Mouse (Mus musculus) CH12.LX (cell line): ENCODE results near the gene Actn4. TPM values are rescaled to one million over a fixed set of nuclear protein-coding genes. Genes with fewer than 3 reads are reported as not detected.

Source experiments
- DNase-seq: peaks from one replicate; pipeline ENCODE4 v3.0.0-alpha.2; 2013; ENCODE audit errors: extremely low read depth
- H3K27ac ChIP-seq: 2 replicates; pipeline ENCODE4 v1.5.1; 2012; ENCODE audit warnings: low read depth, mild to moderate bottlenecking, control low read depth, moderate library complexity; ENCODE audit not compliant: insufficient read depth
- H3K27me3 ChIP-seq: replicated peaks from 2 replicates; pipeline ENCODE3; 2012; ENCODE audit warnings: inconsistent platforms
- H3K36me3 ChIP-seq, 2 experiments: replicated peaks in 1 of 2; 2 replicates each; pipeline versions ENCODE3 to v1.6.1; 2012; ENCODE audit warnings: inconsistent platforms in 1 of 2, low read length in 1 of 2, mild to moderate bottlenecking in 1 of 2, mixed read lengths in 1 of 2, moderate library complexity in 1 of 2; ENCODE audit not compliant: control insufficient read depth in 1 of 2, insufficient read depth in 1 of 2
- H3K4me1 ChIP-seq, 2 experiments: 2 replicates each; pipeline ENCODE4 v1.6.1; 2012; ENCODE audit warnings: inconsistent platforms in 1 of 2, moderate library complexity in 1 of 2; ENCODE audit not compliant: insufficient read depth in 2 of 2, control insufficient read depth in 1 of 2
- H3K4me2 ChIP-seq: 2 replicates; pipeline ENCODE4 v1.6.1; 2012; ENCODE audit warnings: low read depth, mild to moderate bottlenecking, control low read depth; ENCODE audit not compliant: poor library complexity, insufficient read depth, severe bottlenecking
- H3K4me3 ChIP-seq, 3 experiments: fragments of 150-350 bp in 1 of 3; sonication (generic) in 1 of 3; replicated peaks in 1 of 3; 2 replicates each; pipeline versions ENCODE3 to v1.5.1; 2011 to 2012; ENCODE audit warnings: low read depth in 2 of 3, low read length in 2 of 3, mild to moderate bottlenecking in 2 of 3, moderate library complexity in 2 of 3, control low read depth in 1 of 3, improper control_type of control experiment in 1 of 3, inconsistent platforms in 1 of 3, mixed read lengths in 1 of 3; ENCODE audit not compliant: poor library complexity in 1 of 3
- H3K79me2 ChIP-seq: replicated peaks from 2 replicates; pipeline ENCODE4 v1.6.1; 2012; ENCODE audit warnings: mild to moderate bottlenecking, moderate library complexity; ENCODE audit not compliant: control insufficient read depth, poor library complexity, insufficient read depth, severe bottlenecking; ENCODE audit errors: extremely low read depth
- H3K9ac ChIP-seq: 2 replicates; pipeline ENCODE4 v1.6.1; 2012; ENCODE audit warnings: low read depth, mild to moderate bottlenecking, control low read depth, moderate library complexity; ENCODE audit not compliant: insufficient read depth
- H3K9me3 ChIP-seq: replicated peaks from 2 replicates; pipeline ENCODE3; 2012; ENCODE audit warnings: low read length, inconsistent platforms, mixed read lengths
- CHD2 ChIP-seq: IDR thresholded peaks from 2 replicates; pipeline ENCODE4 v1.6.1; 2011; ENCODE audit warnings: low read length, improper control_type of control experiment
- E2F4 ChIP-seq: IDR thresholded peaks from 2 replicates; pipeline ENCODE4 v1.6.1; 2011; ENCODE audit warnings: low read depth, low read length, improper control_type of control experiment; ENCODE audit not compliant: insufficient replicate concordance
- EP300 ChIP-seq: IDR thresholded peaks from 2 replicates; pipeline ENCODE4 v1.6.1; 2011; ENCODE audit warnings: low read length, improper control_type of control experiment
- HCFC1 ChIP-seq: IDR thresholded peaks from 2 replicates; pipeline ENCODE4 v1.6.1; 2012; ENCODE audit warnings: low read depth, mild to moderate bottlenecking, inconsistent platforms, low read length, improper control_type of control experiment
- IRF4 ChIP-seq: IDR thresholded peaks from 2 replicates; pipeline ENCODE4 v1.6.1; 2014; ENCODE audit warnings: low read depth, mild to moderate bottlenecking, inconsistent platforms, low read length, improper control_type of control experiment
- KAT2A ChIP-seq: IDR thresholded peaks from 2 replicates; pipeline ENCODE4 v1.6.1; 2012; ENCODE audit warnings: low read length, improper control_type of control experiment, inconsistent platforms; ENCODE audit not compliant: insufficient replicate concordance
- MAFK ChIP-seq: IDR thresholded peaks from 2 replicates; pipeline ENCODE4 v1.6.1; 2011; ENCODE audit warnings: low read length, improper control_type of control experiment; ENCODE audit not compliant: insufficient replicate concordance
- MAZ ChIP-seq: IDR thresholded peaks from 2 replicates; pipeline ENCODE4 v1.6.1; 2012; ENCODE audit warnings: low read depth, mild to moderate bottlenecking, inconsistent platforms, low read length, improper control_type of control experiment, moderate library complexity
- MXI1 ChIP-seq: IDR thresholded peaks from 2 replicates; pipeline ENCODE4 v1.6.1; 2011; ENCODE audit warnings: mild to moderate bottlenecking, low read depth, low read length, improper control_type of control experiment
- NRF1 ChIP-seq: IDR thresholded peaks from 2 replicates; pipeline ENCODE4 v1.6.1; 2014; ENCODE audit warnings: low read depth, mild to moderate bottlenecking, inconsistent platforms, low read length, improper control_type of control experiment, moderate library complexity
- PAX5 ChIP-seq: IDR thresholded peaks from 2 replicates; pipeline ENCODE4 v1.6.1; 2012; ENCODE audit warnings: low read length, inconsistent platforms, mixed read lengths
- POLR2AphosphoS2 ChIP-seq: IDR thresholded peaks from 2 replicates; pipeline ENCODE4 v1.6.1; 2011; ENCODE audit warnings: low read depth, low read length, improper control_type of control experiment
- RCOR1 ChIP-seq: conservative IDR thresholded peaks from 2 replicates; pipeline ENCODE4 v1.6.1; 2012; ENCODE audit warnings: low read depth, mild to moderate bottlenecking, inconsistent platforms, low read length, improper control_type of control experiment
- SIN3A ChIP-seq: IDR thresholded peaks from 2 replicates; pipeline ENCODE4 v1.6.1; 2012; ENCODE audit warnings: low read length, improper control_type of control experiment, inconsistent platforms
- TBP ChIP-seq: conservative IDR thresholded peaks from 2 replicates; pipeline ENCODE4 v1.6.1; 2011; ENCODE audit warnings: low read depth, low read length, improper control_type of control experiment
- UBTF ChIP-seq: IDR thresholded peaks from 2 replicates; pipeline ENCODE4 v1.6.1; 2012; ENCODE audit warnings: low read depth, mild to moderate bottlenecking, inconsistent platforms, low read length, improper control_type of control experiment, moderate library complexity
- dilution Hi-C: fragments of 300-500 bp; cut with MboI; formaldehyde crosslinking; loops from 2 replicates; pipeline ENCODE4 v1.14.3; 2020; ENCODE audit warnings: low sequenced_read_pairs; ENCODE audit not compliant: extremely low pct_unique_long_range_greater_than_20kb, extremely low pct_ligation_motif_present
- in situ Hi-C: fragments of 300-500 bp; cut with MboI; formaldehyde crosslinking; loops from 3 replicates; pipeline ENCODE4 v1.14.3; 2019; ENCODE audit warnings: low sequenced_read_pairs, low pct_ligation_motif_present, low pct_unique_long_range_greater_than_20kb, mixed read lengths
- polyA plus RNA-seq: library from polyadenylated mRNA; unstranded; fragments of >175 nt; gene quantifications from 2 replicates; pipeline ENCODE4 v1.2.1, GENCODE M21; 2012; ENCODE audit warnings: low read depth; ENCODE audit not compliant: insufficient read length
- total RNA-seq, 2 experiments: library from RNA; depleted of rRNA; stranded (reverse); fragments of 300-350 nt in 1 of 2; fragments of >200 nt in 1 of 2; gene quantifications; 2 replicates each; pipeline ENCODE4 v1.2.3; 2012 to 2014

Gene Actn4
- total and polyA plus RNA-seq, 3 experiments, result 56.9 to 145 (median 63.4) TPM

DNA sequence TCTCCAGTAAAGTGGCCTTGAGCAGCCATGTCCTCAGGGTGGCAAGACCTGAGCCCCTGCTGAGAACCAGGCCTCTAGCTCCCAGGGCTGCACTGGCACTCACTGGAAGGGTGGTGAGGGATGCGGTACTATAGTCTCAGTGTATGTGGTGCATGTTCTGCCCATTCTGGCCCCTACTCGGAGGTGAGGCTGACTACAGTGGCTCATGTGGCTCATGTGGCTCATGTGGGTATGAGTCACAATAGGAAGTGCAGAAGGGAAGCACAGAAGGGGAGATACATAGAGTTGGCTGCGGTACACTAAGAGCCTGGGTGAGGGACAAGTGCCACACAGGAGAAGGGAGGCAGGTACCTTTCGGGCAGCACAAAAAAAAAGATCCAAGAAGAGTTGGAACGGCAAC is 54.9 kb downstream of the Actn4 start:
- no peak overlapping the region for H3K27ac ChIP-seq
- dilution Hi-C loops, result no loop called here
- TF ChIP-seq MXI1 (no peak), PAX5 (no peak), CHD2 (no peak), MAFK (no peak), MAZ (no peak)

DNA sequence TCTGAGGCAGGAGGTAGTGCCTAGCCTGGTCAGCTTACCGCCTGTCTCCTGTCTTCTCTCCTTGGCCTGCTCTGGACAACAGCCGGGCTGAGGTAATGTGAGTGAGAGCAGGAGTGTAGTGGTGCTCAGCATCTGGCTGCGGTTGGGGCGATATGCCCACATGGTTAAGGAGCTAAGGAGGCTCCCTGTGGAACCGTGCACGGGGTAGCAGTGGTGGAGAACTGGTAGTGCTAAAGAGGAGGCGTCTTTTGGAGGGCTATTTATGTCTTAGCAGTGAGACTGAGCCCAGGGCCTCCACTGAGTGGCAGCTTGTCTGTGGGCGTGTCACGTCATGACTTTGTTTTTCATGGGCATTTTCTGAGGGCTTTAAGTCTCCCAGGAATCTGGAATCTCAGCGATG is 58.4 kb downstream of the Actn4 start:
- TF ChIP-seq HCFC1 (no peak), UBTF (no peak), NRF1 (no peak), E2F4 (no peak), SIN3A (no peak), KAT2A (no peak), POLR2AphosphoS2 (no peak), RCOR1 (no peak), EP300 (no peak)
- dilution Hi-C loops, result no loop called here
- no peak overlapping the region for H3K9ac ChIP-seq
- in situ Hi-C loops, result no loop called here
- H3K4me1 ChIP-seq, result peaks cover 5 to 23% of the 10 kb centered on the region in 2 experiments; a peak in 3 of 4 replicates
- no peaks in the 10 kb centered on the region for H3K27me3 ChIP-seq
- no peaks in the 10 kb centered on the region for H3K79me2 ChIP-seq
- no peak for DNase-seq
- no peak overlapping the region for H3K4me2 ChIP-seq
- no peaks in the 10 kb centered on the region for H3K9me3 ChIP-seq
- H3K27ac ChIP-seq, result no peak overlapping the region
- peaks cover 80 to 100% of the 10 kb centered on the region in 2 experiments for H3K36me3 ChIP-seq
- H3K4me3 ChIP-seq, result no peak overlapping the region

More for the DNA sequence above, 54.9 kb downstream of the Actn4 start:
- no peak overlapping the region for H3K4me2 ChIP-seq
- peaks cover 0 to 13% of the 10 kb centered on the region in 2 experiments; a peak in 2 of 4 replicates for H3K4me1 ChIP-seq
- no peak overlapping the region for H3K4me3 ChIP-seq
- in situ Hi-C loops, result loop anchor here (5.0 kb wide), 1 partner anchor 35 kb away; no protein-coding TSS in a partner anchor
- peaks cover 86 to 99% of the 10 kb centered on the region in 2 experiments for H3K36me3 ChIP-seq
- no peak overlapping the region for H3K9ac ChIP-seq
- DNase-seq, result no peak
- H3K79me2 ChIP-seq, result no peaks in the 10 kb centered on the region
- H3K27me3 ChIP-seq, result no peaks in the 10 kb centered on the region
- no peaks in the 10 kb centered on the region for H3K9me3 ChIP-seq

GRCm38 (mm10) chr7:28902809-28903208 is 59.3 kb downstream of the Actn4 start:
- no peak overlapping the region for H3K4me3 ChIP-seq
- DNase-seq, result no peak
- no peak for TF ChIP-seq TBP
- TF ChIP-seq IRF4, result no peak
- TF ChIP-seq UBTF, result no peak
- peaks cover 5 to 21% of the 10 kb centered on the region in 2 experiments; a peak in 3 of 4 replicates for H3K4me1 ChIP-seq
- no peak overlapping the region for H3K4me2 ChIP-seq
- dilution Hi-C loops (no loop called here), in situ Hi-C loops (no loop called here)
- no peaks in the 10 kb centered on the region for H3K79me2 ChIP-seq
- H3K36me3 ChIP-seq, result peaks cover 81 to 100% of the 10 kb centered on the region in 2 experiments
- H3K9ac ChIP-seq, result no peak overlapping the region
- H3K27me3 ChIP-seq, result no peaks in the 10 kb centered on the region
- no peak overlapping the region for H3K27ac ChIP-seq
- H3K9me3 ChIP-seq, result no peaks in the 10 kb centered on the region
